Mouse (Mus musculus) retina, postnatal 1 day (tissue): ENCODE data around the gene Zfp462.
A peak's percentile ranks its signal among the peaks of the same experiment; 100 is the strongest.
"Not testable (repeated sequence)": the region's sequence is repeated elsewhere in the genome, so short reads cannot be mapped to it uniquely, and the experiment has no call there.

Source experiments
- DNase-seq: peaks from one replicate; pipeline ENCODE4 v3.0.0-alpha.2; 2012

Zfp462 gene

GRCm38 (mm10) chr4:54953657-54954395 is 9.0 kb downstream of the Zfp462 start:
- no peak for DNase-seq

GRCm38 (mm10) chr4:54954455-54954854 is 9.6 kb downstream of the Zfp462 start:
- DNase-seq, result no peak

DNA sequence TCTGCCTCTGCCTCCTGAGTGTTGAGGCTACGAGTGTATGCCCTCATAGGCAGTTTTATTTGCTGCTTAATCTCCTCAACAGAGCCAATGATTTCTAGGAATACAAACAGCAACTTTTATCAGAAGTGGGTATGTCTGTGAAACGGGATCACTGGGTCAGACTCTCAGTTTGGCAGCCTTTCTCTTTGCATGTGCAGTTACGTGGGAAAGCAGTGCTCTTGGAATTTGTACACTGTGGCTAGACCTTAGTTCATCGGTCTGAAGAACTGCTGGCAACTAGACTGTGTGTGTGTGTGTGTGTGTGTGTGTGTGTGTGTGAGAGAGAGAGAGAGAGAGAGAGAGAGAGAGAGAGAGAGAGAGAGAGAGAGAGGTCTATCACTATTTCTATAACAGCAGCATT is 15.9 kb downstream of the Zfp462 start:
- DNase-seq, result no peak

- DNase-seq, result no peak
These were observed 17.3 kb downstream of the Zfp462 start for GRCm38 (mm10) chr4:54962141-54962540.

DNA sequence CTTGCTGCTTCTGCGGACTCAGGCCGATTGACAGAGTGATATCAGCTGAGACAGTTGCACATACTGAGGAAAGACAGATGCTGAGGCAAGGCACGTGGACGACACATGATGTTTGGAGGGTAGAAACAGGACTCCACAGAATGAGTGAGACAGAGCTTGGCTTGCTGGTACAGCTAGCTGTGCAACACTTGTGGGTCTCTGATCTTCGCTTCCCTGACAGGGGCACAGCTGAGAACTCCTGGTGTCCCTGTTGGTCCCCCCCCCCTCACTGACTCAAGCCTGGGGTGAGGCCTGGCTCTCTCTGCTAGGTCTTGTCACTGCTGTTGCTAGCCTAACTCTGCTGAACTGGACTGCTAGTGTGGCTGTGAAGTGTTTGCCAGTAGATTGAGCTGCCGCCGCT is 18.7 kb downstream of the Zfp462 start:
- no peak for DNase-seq

- DNase-seq, result no peak
These were observed 20.4 kb downstream of the Zfp462 start for GRCm38 (mm10) chr4:54965169-54965695.

- DNase-seq, result peak; percentile 40
These were observed 21.4 kb downstream of the Zfp462 start for GRCm38 (mm10) chr4:54966161-54966806.

GRCm38 (mm10) chr4:54967166-54967565 is 22.3 kb downstream of the Zfp462 start:
- no peak for DNase-seq

DNA sequence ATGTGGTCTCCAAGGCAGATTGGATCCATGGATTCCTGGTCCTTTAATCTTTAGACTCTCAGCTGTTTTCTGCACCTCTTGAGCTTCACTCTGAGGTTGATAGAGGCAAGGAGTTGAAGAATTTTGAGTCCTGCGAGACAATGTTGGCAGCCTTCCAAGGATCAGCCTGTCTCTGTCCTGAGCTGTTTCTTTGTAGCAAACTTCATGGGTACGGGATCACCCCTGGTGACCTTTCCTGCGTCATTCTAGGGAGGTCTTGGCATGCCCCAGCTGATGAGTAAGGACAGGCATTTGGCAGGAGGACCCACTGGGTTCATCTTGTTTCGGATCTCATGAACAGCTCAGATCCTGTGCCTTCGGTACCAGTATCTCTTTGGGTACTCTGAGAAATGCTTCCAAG is 22.9 kb downstream of the Zfp462 start:
- peak; percentile 49 for DNase-seq

DNA sequence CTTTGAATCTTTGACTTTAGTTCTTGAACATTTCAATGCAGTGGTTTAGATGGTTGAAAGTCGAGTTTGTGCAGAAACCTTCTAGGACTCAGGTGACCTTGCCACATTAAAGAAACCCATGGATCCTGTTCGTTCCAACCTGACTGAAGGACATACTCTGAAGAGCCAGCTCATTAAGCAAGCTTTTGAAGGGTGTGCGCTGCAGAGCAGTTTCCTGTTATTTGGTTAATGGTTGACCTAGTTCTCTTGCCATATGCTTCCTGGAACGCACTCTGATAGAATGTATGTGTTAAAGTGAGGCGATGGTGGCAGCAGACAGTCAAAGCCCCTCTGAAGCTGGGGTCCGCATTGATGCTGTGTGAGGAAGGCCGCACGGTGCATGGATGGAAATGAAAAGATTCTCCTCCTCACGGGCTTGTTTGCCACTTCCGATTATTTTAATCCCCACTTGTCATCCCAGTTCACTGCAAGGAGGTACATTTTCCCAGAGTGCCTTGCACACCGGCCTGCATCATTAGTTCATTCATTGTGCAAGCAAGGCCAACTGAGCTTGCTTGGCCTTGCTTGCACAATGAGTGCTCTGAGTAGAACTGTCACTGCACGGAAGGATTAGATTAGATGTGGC is 24.9 kb downstream of the Zfp462 start:
- DNase-seq, result peak; percentile 56

DNA sequence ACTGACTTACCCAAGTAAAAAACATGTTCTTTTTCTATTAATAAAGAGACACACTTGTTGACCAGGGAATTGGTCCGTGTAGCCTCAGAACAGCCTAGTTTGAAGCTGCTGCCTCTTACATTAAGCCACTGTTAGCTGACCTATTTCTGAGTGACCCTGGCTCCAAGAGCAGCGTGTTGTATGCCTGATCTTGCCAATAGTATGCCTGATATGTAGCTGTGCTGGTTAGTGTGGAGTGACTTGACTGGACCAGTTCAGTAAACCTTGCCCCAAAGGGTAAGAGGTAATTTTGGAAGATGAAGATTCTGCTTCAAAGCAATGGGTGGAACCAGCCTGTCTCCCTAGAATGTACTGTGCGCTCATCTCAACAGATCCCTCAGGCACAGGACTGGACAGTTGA is 26.5 kb downstream of the Zfp462 start:
- peak; percentile 15 for DNase-seq

- no peak for DNase-seq
These were observed 27.2 kb downstream of the Zfp462 start for GRCm38 (mm10) chr4:54972096-54972495.

DNA sequence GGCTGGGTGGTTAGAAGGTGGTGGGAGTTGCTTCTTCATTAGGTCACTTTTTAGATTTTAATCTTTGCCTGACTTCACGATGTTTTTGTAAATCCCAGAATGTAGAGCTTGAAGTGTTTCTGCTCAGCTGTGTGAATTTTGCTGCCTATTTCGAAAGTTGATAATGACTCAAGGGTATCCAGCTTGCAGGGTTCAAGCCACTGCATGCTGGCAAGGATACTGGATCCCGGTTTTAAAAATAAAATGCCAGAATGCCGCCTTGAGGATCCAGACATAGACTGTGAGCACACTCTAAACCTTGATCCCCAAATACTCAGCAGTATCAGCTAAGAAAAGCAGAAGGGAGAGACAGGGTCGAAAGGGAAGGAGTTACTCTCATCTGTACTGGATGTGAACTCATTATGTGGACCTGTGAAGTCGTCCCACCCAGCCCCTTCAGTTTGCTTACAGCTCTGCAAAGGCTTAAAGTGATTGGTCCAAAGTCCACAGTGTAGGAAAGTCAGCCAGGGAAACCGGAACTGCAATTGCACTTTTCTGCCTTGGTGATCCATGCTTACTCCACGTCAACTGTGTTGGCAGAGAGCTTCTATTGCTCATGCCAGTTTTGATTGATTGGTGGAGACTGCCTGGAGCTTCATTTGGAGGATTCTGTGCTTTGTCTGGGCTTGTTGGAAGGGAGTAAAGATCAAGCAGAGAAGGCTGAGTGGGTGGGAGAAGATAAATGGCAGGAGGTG is 28.1 kb downstream of the Zfp462 start:
- DNase-seq, result no peak

GRCm38 (mm10) chr4:54979771-54980472 is 35.1 kb downstream of the Zfp462 start:
- DNase-seq, result no peak

- no peak for DNase-seq
These were observed 39.7 kb downstream of the Zfp462 start for GRCm38 (mm10) chr4:54984502-54984901.

DNA sequence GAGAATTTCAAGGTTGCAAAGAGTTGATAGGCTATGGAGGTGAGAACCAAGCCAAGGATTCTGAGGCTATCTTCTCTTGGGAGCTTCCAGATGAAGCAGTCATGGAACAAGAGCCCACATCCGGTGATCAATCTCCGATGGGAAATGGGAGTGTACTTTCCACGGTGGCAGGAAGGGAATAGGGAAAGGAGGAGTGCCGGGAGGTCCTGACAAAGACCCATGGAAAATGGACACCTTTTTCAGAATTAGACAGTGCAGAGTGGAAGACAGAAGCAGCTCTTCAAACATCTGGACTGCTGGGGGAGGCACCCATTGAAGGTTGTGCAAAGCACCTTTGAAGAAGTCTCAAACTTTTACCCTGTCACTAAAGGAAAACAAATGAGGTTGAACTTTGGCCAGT is 41.8 kb downstream of the Zfp462 start:
- no peak for DNase-seq

DNA sequence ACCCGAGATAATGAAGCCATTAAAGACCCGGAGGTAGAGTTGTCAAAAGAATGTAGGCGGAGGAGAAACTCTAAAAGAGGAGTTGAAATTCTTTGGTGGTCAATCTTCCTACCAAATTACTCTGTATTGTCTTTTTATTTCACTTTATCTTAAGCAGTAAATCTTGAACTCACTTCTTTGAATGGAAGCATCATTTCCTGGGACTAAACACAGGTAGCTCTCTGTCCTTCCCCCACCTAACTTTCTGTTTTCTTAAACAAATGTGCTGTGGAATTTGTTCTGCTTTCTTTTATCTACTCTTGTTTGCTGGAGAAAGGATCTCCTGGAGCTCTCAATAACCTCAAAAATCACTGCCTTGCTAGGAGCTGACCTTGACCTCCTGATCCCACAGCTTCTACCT is 42.4 kb downstream of the Zfp462 start:
- DNase-seq, result no peak

- DNase-seq, result no peak
These were observed 43.1 kb downstream of the Zfp462 start for GRCm38 (mm10) chr4:54987926-54988325.

DNA sequence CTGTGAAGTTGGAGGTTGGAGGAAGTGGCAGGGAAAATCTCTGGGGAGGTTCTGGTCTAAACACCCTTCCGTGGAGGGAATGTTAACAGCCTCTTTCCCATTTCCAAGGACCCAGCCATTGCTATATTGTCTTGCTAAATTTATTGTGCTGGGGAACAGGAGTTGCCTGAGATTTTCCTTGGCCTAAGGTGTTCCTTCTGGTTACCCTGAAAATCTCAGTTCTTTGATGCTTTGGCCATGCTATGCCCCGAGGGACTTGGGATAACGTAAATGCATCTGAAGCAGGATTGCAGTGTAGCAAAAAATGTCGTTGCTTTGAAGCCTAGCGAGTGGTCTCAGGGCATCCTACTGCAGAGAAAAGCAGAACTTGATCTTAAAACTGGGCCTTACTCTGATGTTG is 47.1 kb downstream of the Zfp462 start:
- no peak for DNase-seq

DNA sequence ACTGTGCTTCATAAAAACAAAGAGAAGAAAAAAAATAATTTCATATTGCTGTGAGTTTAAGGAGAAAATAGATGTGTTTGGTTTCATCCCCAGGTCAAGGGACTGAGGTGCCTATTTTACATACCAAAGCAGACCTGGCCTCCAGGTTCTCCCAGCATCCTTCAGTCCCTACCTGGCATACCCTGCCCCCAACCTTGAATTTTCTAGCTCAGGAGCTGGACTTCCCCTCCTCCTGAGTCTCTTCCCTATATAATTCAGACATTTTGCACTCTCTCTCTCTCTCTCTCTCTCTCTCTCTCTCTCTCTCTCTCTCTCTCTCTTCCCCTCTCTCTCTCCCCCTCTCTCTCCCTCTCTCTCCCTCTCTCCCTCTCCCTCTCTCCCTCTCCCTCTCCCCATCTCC is 48.2 kb downstream of the Zfp462 start:
- DNase-seq, result not testable (repeated sequence)

DNA sequence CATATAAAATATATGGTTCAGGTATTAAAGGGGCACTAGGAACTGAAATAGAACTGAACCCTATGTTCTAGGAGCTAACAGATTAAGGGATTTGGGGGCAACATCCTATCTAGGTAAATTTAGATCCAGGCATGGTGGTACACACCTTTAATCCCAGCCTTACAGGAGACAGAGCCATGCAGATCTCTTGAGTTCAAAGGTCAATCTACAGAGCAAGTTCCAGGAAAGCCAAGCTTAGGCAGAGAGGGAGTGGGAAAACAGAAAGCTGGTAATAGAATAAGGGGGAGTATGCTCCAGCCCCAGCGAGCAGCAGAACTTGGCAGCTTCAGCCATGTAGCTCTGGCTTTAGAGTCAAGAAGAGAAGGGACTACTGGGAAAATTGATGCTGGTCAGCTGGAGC is 50.4 kb downstream of the Zfp462 start:
- DNase-seq, result no peak

- DNase-seq, result no peak
These were observed 51.2 kb downstream of the Zfp462 start for GRCm38 (mm10) chr4:54996064-54996463.
